Mouse (Mus musculus): ENCODE measurements at regions not wholly inside any gene's neighbourhood (a gene's known extent, or its start where the extent isn't known, plus 50 kb on each side); places are given as distances from the start of the nearest gene placed in this dataset.

DNA sequence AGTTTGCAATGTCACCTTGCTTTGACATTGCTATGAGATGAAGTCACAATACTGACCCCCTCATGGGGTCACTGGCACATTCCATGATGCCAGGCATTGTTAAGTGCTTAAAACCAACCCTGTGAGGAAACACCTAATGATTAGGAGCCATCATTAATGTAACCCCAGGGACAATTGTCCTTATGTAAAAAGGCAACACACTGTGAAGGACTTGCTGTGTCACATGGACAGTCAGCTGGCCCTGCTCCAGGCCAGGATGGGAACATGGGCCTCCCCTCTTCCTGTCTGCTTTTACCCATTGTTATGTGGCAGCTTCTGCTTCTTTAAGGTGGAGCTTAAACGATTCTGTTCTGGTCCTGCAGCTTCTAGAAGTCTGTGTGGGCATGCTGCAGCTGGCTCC, 105.7 kb upstream of the Rapgef5 start:
- no peaks in the 10 kb centered on the region for H3K36me3 ChIP-seq (replicated peaks)
- peaks cover 68% of the 10 kb centered on the region for H3K9me3 ChIP-seq (replicated peaks)
- no peak overlapping the region for H3K4me3 ChIP-seq (ENCODE audit: low read depth, low read length)
- no peaks in the 10 kb centered on the region for H3K27me3 ChIP-seq (ENCODE audit: insufficient read depth, low read length)
- no peak for TF ChIP-seq GATA1 (IDR thresholded peaks at IDR 0.05; ENCODE audit: borderline replicate concordance, low read length)
- TF ChIP-seq CTCF (IDR thresholded peaks at IDR 0.05; ENCODE audit: low read depth, low read length) = no peak
- TF ChIP-seq GATA2 (IDR thresholded peaks at IDR 0.05; ENCODE audit: borderline replicate concordance, low read depth, low read length) = no peak
- no peak for TF ChIP-seq TAL1 (conservative IDR thresholded peaks at IDR 0.05; ENCODE audit: low read depth, low read length)
- no peak for TF ChIP-seq POLR2AphosphoS5 (IDR thresholded peaks at IDR 0.05; ENCODE audit: insufficient replicate concordance, low read depth, low read length)
- no peak for ATAC-seq (ENCODE audit: extremely low read depth, insufficient number of reproducible peaks, low FRiP score, poor library complexity, severe bottlenecking)
- H3K4me1 ChIP-seq (ENCODE audit: insufficient read depth, low read depth, low read length) = no peaks in the 10 kb centered on the region
- no peak for DNase-seq (ENCODE audit: low spot score)

DNA sequence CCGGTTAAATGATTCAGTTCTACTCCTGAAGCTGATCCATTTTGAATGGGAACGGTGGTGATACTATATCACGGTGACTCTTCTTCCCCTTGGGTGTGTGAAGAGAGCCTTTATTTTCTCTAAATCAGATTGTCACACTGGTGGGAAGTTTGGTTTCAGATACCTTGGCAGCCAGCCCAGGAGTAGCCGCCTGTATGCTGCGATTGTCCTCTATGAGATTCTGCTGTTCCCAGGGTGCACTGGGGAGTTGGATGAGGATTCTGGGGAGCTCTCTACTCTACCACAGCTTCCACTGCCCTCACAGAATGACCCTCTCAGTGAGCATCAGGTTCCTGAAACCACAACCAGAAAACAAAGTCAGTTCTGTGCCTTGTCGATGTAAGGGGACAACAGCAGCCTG, 104.0 kb upstream of the Rapgef5 start:
- ATAC-seq (ENCODE audit: extremely low read depth, insufficient number of reproducible peaks, low FRiP score, poor library complexity, severe bottlenecking) = no peak
- TF ChIP-seq TAL1 (conservative IDR thresholded peaks at IDR 0.05; ENCODE audit: low read depth, low read length) (no peak), CTCF (IDR thresholded peaks at IDR 0.05; ENCODE audit: low read depth, low read length) (no peak), GATA1 (IDR thresholded peaks at IDR 0.05; ENCODE audit: borderline replicate concordance, low read length) (no peak), POLR2AphosphoS5 (IDR thresholded peaks at IDR 0.05; ENCODE audit: insufficient replicate concordance, low read depth, low read length) (no peak), GATA2 (IDR thresholded peaks at IDR 0.05; ENCODE audit: borderline replicate concordance, low read depth, low read length) (no peak)
- Histone ChIP-seq H3K4me3 (ENCODE audit: low read depth, low read length) (no peak overlapping the region), H3K9me3 (replicated peaks) (peaks cover 62% of the 10 kb centered on the region), H3K4me1 (ENCODE audit: insufficient read depth, low read depth, low read length) (no peaks in the 10 kb centered on the region), H3K36me3 (replicated peaks) (no peaks in the 10 kb centered on the region), H3K27me3 (ENCODE audit: insufficient read depth, low read length) (no peaks in the 10 kb centered on the region)
- DNase-seq (ENCODE audit: low spot score) = no peak

DNA sequence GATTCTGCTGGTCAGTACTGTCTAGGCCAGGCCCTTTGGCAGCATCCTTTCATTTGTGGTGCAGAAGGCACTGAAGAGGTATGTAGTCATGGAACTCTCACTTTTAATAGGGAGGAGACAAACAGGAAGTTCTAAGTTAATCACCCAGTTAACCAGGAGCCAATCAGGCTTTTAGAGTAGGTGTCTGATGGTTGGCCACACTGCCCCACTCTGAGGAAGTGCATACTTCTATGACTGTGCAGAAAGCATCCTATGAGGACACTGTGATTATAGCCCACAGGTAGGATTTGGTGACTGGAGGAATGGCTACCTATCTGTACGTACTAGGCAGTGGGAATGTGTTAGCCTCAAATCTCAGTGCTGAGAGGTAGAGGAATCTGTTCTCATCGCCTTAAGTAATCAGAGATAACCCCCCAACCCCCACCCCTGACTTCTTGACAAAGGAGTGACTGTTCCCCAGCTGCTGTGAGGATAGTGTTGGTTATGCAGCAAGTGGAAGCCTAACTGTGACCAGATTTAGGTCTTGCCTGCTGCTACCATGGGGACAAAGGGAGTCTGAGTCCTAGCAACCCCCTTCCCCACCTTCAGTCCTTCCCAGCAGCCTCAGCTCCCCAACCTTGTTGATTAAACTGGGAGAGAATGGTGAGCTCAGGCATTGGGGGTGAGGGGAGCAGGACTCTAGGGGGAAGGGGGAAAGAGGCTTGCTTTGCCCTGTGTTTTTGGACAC, 103.3 kb upstream of the Rapgef5 start:
- TF ChIP-seq CTCF (IDR thresholded peaks at IDR 0.05; ENCODE audit: low read depth, low read length) (no peak), POLR2AphosphoS5 (IDR thresholded peaks at IDR 0.05; ENCODE audit: insufficient replicate concordance, low read depth, low read length) (no peak), TAL1 (conservative IDR thresholded peaks at IDR 0.05; ENCODE audit: low read depth, low read length) (no peak), GATA1 (IDR thresholded peaks at IDR 0.05; ENCODE audit: borderline replicate concordance, low read length) (no peak), GATA2 (IDR thresholded peaks at IDR 0.05; ENCODE audit: borderline replicate concordance, low read depth, low read length) (no peak)
- Histone ChIP-seq H3K27me3 (ENCODE audit: insufficient read depth, low read length) (no peaks in the 10 kb centered on the region), H3K36me3 (replicated peaks) (no peaks in the 10 kb centered on the region), H3K4me1 (ENCODE audit: insufficient read depth, low read depth, low read length) (no peaks in the 10 kb centered on the region), H3K4me3 (ENCODE audit: low read depth, low read length) (no peak overlapping the region), H3K9me3 (replicated peaks) (peaks cover 63% of the 10 kb centered on the region)
- ATAC-seq (ENCODE audit: extremely low read depth, insufficient number of reproducible peaks, low FRiP score, poor library complexity, severe bottlenecking) (no peak), DNase-seq (ENCODE audit: low spot score) (no peak)

- Histone ChIP-seq H3K36me3 (replicated peaks) (no peaks in the 10 kb centered on the region), H3K9me3 (replicated peaks) (peaks cover 60% of the 10 kb centered on the region), H3K27me3 (ENCODE audit: insufficient read depth, low read length) (no peaks in the 10 kb centered on the region), H3K4me3 (ENCODE audit: low read depth, low read length) (no peak overlapping the region), H3K4me1 (ENCODE audit: insufficient read depth, low read depth, low read length) (no peaks in the 10 kb centered on the region)
- ATAC-seq (ENCODE audit: extremely low read depth, insufficient number of reproducible peaks, low FRiP score, poor library complexity, severe bottlenecking) (no peak), DNase-seq (ENCODE audit: low spot score) (no peak)
- TF ChIP-seq GATA2 (IDR thresholded peaks at IDR 0.05; ENCODE audit: borderline replicate concordance, low read depth, low read length) (no peak), GATA1 (IDR thresholded peaks at IDR 0.05; ENCODE audit: borderline replicate concordance, low read length) (no peak), TAL1 (conservative IDR thresholded peaks at IDR 0.05; ENCODE audit: low read depth, low read length) (no peak), POLR2AphosphoS5 (IDR thresholded peaks at IDR 0.05; ENCODE audit: insufficient replicate concordance, low read depth, low read length) (no peak)
Observed at GRCm38 (mm10) chr12:117414020-117414419, 102.3 kb upstream of the Rapgef5 start.

DNA sequence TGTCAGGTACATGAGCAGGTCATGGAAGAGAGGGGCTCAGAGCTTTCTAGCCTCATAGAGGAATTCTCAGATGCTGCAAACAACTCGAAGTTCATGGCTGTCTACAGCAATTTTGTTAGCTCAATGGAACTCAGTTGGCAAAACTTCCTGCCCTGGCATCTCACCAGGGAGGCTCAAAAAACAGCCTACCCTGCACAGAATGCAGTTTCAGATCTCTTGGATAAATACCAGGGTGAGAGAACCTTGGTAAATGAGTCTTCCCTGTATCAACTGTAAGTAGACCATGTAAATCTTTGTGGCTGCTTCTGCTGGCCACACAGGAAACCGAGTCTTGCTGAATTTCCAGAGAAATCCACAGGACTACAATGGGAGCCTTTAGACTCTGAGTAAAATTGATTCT, 101.1 kb upstream of the Rapgef5 start:
- TF ChIP-seq TAL1 (conservative IDR thresholded peaks at IDR 0.05; ENCODE audit: low read depth, low read length) = no peak
- TF ChIP-seq CTCF (IDR thresholded peaks at IDR 0.05; ENCODE audit: low read depth, low read length) = no peak
- TF ChIP-seq POLR2AphosphoS5 (IDR thresholded peaks at IDR 0.05; ENCODE audit: insufficient replicate concordance, low read depth, low read length) = no peak
- no peak for TF ChIP-seq GATA2 (IDR thresholded peaks at IDR 0.05; ENCODE audit: borderline replicate concordance, low read depth, low read length)
- TF ChIP-seq GATA1 (IDR thresholded peaks at IDR 0.05; ENCODE audit: borderline replicate concordance, low read length) = no peak
- H3K9me3 ChIP-seq (replicated peaks) = peaks cover 55% of the 10 kb centered on the region
- no peak for ATAC-seq (ENCODE audit: extremely low read depth, insufficient number of reproducible peaks, low FRiP score, poor library complexity, severe bottlenecking)

GRCm38 (mm10) chr12:117417991-117418390, 98.3 kb upstream of the Rapgef5 start:
- H3K27me3 ChIP-seq (ENCODE audit: insufficient read depth, low read length) = no peaks in the 10 kb centered on the region
- DNase-seq (ENCODE audit: low spot score) (no peak), ATAC-seq (ENCODE audit: extremely low read depth, insufficient number of reproducible peaks, low FRiP score, poor library complexity, severe bottlenecking) (no peak)
- peaks cover 46% of the 10 kb centered on the region for H3K9me3 ChIP-seq (replicated peaks)
- no peaks in the 10 kb centered on the region for H3K4me1 ChIP-seq (ENCODE audit: insufficient read depth, low read depth, low read length)
- TF ChIP-seq TAL1 (conservative IDR thresholded peaks at IDR 0.05; ENCODE audit: low read depth, low read length) = no peak
- TF ChIP-seq GATA2 (IDR thresholded peaks at IDR 0.05; ENCODE audit: borderline replicate concordance, low read depth, low read length) = no peak
- no peak overlapping the region for H3K4me3 ChIP-seq (ENCODE audit: low read depth, low read length)
- no peaks in the 10 kb centered on the region for H3K36me3 ChIP-seq (replicated peaks)

More for the DNA sequence above, 101.1 kb upstream of the Rapgef5 start:
- H3K36me3 ChIP-seq (replicated peaks) = no peaks in the 10 kb centered on the region
- no peaks in the 10 kb centered on the region for H3K27me3 ChIP-seq (ENCODE audit: insufficient read depth, low read length)
- H3K4me1 ChIP-seq (ENCODE audit: insufficient read depth, low read depth, low read length) = no peaks in the 10 kb centered on the region
- H3K4me3 ChIP-seq (ENCODE audit: low read depth, low read length) = no peak overlapping the region
- DNase-seq (ENCODE audit: low spot score) = no peak
